Mouse (Mus musculus): Measurements from ENCODE around the gene Islr. TPM values are rescaled to one million over a fixed set of nuclear protein-coding genes. Genes with fewer than 3 reads are reported as not detected.

The Islr gene
- polyA plus RNA-seq, 1 experiment from 2014 or later = 13.5 TPM

DNA sequence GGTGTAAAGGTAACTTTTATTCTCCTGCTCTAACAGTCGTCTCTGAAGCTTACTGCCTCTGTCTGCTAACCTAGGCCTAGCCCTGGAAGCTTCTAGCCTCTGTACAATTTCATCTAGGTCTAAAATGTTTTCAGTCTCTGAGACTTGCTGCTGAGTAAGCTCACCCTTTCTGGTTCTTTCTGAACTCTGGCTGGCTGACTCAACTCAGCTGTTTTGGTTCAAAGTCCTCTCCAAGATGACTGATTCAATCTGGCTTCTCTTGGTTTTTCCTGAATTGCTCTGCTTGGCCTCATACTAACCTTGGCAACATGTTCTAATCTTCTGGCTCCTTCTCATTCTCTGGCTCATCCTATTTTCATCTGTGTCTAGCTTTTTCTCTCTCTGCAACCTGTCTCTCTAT, 38.3 kb downstream of the Islr start:
- WGBS = 88% methylated on average over 1 of the region's 1 CpGs
- Histone ChIP-seq H3K9ac (ENCODE audit: low read length) (no peak overlapping the region), H3K4me2 (ENCODE audit: low read length) (no peak overlapping the region), H3K27me3 (replicated peaks; ENCODE audit: control insufficient read depth, insufficient read depth, low read length) (no peaks in the 10 kb centered on the region), H3K36me3 (ENCODE audit: control insufficient read depth, insufficient read depth, low read length) (no peaks in the 10 kb centered on the region), H3K9me3 (replicated peaks; ENCODE audit: control insufficient read depth, low read length) (no peaks in the 10 kb centered on the region), H3K27ac (ENCODE audit: low read depth, low read length) (no peak overlapping the region), H3K4me1 (ENCODE audit: control insufficient read depth, insufficient read depth, low read length) (0 out of 2 replicates have a peak, but pooled peaks cover 2% of the 10 kb centered on the region), H3K4me3 (ENCODE audit: low read depth, low read length) (no peak overlapping the region)
- ATAC-seq = no peak
- no peak for DNase-seq (ENCODE audit: low spot score)

DNA sequence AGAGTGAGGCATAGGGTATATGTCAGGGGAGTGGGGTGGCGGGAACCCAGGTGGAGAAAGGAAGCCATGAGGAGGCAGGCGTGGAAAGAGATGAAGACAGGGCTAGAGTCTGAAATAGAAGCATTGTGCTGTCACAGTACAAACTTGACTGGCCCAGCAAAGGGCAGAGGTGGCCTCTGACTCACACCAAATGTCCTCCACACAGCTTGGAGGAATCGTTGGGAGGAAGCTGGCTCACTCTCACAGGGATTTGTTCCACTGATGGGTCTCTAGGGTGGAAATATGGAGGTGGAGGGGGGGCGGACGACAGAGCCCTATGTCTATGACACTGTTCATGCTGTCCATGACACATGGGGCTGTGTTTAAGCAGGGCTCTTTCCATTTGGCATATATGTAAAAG, 41.0 kb downstream of the Islr start:
- no peaks in the 10 kb centered on the region for H3K36me3 ChIP-seq (ENCODE audit: control insufficient read depth, insufficient read depth, low read length)
- ATAC-seq (no peak), DNase-seq (ENCODE audit: low spot score) (no peak)
- WGBS = 80% methylated on average over 5 of the region's 5 CpGs
- H3K4me1 ChIP-seq (ENCODE audit: control insufficient read depth, insufficient read depth, low read length) = peaks cover 9% of the 10 kb centered on the region
- H3K4me2 ChIP-seq (ENCODE audit: low read length) = no peak overlapping the region
- no peak overlapping the region for H3K4me3 ChIP-seq (ENCODE audit: low read depth, low read length)
- no peaks in the 10 kb centered on the region for H3K27me3 ChIP-seq (replicated peaks; ENCODE audit: control insufficient read depth, insufficient read depth, low read length)
- H3K9ac ChIP-seq (ENCODE audit: low read length) = no peak overlapping the region
- H3K9me3 ChIP-seq (replicated peaks; ENCODE audit: control insufficient read depth, low read length) = no peaks in the 10 kb centered on the region
- no peak overlapping the region for H3K27ac ChIP-seq (ENCODE audit: low read depth, low read length)

DNA sequence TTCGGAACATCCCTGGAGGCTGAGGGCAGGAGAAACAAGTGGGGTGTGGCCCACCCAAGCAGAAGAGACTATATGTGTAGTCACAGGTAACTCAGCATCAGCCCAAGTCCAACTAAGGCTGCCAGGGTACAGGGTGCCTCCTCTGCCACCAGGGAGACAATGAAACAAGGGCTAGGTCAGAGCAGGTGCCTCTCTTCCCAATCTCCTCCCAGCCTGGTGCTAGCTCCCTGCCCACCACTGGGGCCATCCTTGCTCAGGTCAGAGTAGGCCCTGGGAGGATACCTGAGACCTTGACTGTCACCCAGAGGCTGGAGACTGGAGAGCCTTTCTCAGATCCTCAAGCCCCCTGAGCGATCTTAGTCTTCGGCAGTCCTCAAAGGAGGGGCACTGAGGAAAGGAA, 41.9 kb downstream of the Islr start:
- no peaks in the 10 kb centered on the region for H3K36me3 ChIP-seq (ENCODE audit: control insufficient read depth, insufficient read depth, low read length)
- no peak overlapping the region for H3K27ac ChIP-seq (ENCODE audit: low read depth, low read length)
- no peak overlapping the region for H3K9ac ChIP-seq (ENCODE audit: low read length)
- no peaks in the 10 kb centered on the region for H3K27me3 ChIP-seq (replicated peaks; ENCODE audit: control insufficient read depth, insufficient read depth, low read length)
- DNase-seq (ENCODE audit: low spot score) (no peak), ATAC-seq (no peak)
- no peaks in the 10 kb centered on the region for H3K9me3 ChIP-seq (replicated peaks; ENCODE audit: control insufficient read depth, low read length)
- peaks cover 9% of the 10 kb centered on the region for H3K4me1 ChIP-seq (ENCODE audit: control insufficient read depth, insufficient read depth, low read length)
- H3K4me2 ChIP-seq (ENCODE audit: low read length) = no peak overlapping the region
- H3K4me3 ChIP-seq (ENCODE audit: low read depth, low read length) = no peak overlapping the region
- 94% methylated on average over 3 of the region's 3 CpGs for WGBS

DNA sequence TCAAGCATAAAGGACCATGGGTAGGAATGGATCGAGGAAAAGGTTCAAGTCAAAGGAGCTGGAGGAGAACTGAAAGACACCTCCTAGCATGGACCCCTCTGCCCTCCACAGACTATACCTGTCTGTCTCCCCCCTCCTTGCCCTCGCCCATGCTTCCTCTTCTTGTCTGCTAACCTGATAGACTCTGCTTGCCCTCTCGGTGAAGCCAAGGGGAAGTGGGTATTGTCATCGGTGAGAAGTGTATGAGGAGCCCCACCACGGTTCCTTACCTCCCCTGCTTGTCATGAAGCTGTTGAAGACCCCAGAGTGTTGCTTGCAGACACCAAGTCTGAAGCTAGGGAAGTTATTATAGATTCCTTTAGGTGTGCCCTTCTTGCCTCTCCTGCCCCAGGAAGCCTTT, 43.8 kb downstream of the Islr start:
- Histone ChIP-seq H3K27ac (ENCODE audit: low read depth, low read length) (no peak overlapping the region), H3K4me2 (ENCODE audit: low read length) (no peak overlapping the region), H3K27me3 (replicated peaks; ENCODE audit: control insufficient read depth, insufficient read depth, low read length) (no peaks in the 10 kb centered on the region), H3K4me3 (ENCODE audit: low read depth, low read length) (no peak overlapping the region), H3K4me1 (ENCODE audit: control insufficient read depth, insufficient read depth, low read length) (peaks cover 11% of the 10 kb centered on the region), H3K36me3 (ENCODE audit: control insufficient read depth, insufficient read depth, low read length) (no peaks in the 10 kb centered on the region), H3K9ac (ENCODE audit: low read length) (no peak overlapping the region), H3K9me3 (replicated peaks; ENCODE audit: control insufficient read depth, low read length) (no peaks in the 10 kb centered on the region)
- DNase-seq (ENCODE audit: low spot score) (no peak), ATAC-seq (no peak)
- 82% methylated on average over 5 of the region's 5 CpGs for WGBS

DNA sequence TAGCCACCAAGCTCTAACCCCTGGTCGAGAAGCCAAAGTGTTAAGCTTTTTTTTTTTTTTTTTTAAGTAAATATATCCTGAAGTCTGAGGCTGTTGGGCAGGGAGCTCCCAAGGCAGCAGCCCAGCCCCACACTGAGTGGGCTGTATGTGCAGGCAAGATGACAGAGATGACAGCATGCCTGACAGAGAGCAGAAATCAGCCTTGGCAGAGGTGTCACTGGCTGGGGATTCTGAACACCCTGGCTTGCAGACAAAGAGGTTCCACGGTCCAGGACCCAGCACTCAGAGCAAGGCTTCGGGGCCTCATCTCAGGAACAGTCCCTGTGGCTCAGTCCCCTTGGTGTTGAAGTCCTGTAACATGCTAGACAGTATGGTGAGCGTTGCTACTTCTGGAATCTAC, 44.3 kb downstream of the Islr start:
- Histone ChIP-seq H3K36me3 (ENCODE audit: control insufficient read depth, insufficient read depth, low read length) (no peaks in the 10 kb centered on the region), H3K27me3 (replicated peaks; ENCODE audit: control insufficient read depth, insufficient read depth, low read length) (no peaks in the 10 kb centered on the region), H3K4me1 (ENCODE audit: control insufficient read depth, insufficient read depth, low read length) (peaks cover 16% of the 10 kb centered on the region), H3K9me3 (replicated peaks; ENCODE audit: control insufficient read depth, low read length) (no peaks in the 10 kb centered on the region), H3K27ac (ENCODE audit: low read depth, low read length) (no peak overlapping the region), H3K4me2 (ENCODE audit: low read length) (no peak overlapping the region), H3K4me3 (ENCODE audit: low read depth, low read length) (no peak overlapping the region), H3K9ac (ENCODE audit: low read length) (no peak overlapping the region)
- no peak for DNase-seq (ENCODE audit: low spot score)
- ATAC-seq = no peak
- WGBS = 76% methylated on average over 4 of the region's 4 CpGs

DNA sequence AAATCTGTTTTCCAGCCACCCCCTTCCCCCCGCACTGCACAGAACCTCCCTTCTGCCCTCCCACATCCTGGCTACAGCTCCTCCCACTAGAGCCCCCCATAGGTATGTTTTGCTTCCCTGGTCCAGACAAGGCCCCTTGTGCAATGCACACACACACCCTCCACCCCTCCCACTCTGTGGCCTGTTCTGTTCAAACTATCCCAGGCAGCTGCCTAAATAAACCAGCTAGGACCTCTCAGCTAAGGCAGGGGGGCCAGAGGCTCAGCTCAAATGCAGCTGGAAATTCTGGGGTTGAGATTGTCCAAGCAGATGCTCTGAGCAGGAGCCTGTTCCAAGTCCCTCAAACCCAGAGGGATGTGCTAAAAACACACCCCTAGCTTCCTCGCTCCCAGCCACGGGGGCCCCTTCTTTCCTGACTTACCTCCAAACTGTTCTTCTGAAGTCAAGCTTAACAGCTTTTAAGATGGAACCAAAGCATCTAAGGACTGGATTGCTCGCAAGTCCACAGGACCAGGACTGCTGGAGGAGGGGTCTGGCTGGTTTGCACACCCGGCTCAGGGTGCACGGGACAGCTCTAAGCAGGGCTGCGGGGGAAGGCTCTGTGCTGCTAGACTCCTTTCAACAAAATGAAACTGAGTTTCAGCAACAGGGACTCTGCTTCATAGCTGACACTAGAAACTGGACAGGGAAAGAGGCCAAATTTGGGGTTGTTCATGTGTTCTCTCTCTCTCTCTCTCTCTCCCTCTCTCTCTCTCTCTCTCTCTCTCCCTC, 45.4 kb downstream of the Islr start:
- DNase-seq (ENCODE audit: low spot score) (no peak), ATAC-seq (no peak)
- peaks cover 16% of the 10 kb centered on the region for H3K4me1 ChIP-seq (ENCODE audit: control insufficient read depth, insufficient read depth, low read length)
- H3K4me3 ChIP-seq (ENCODE audit: low read depth, low read length) = no peak overlapping the region
- H3K9ac ChIP-seq (ENCODE audit: low read length) = 0 out of 2 replicates have a peak overlapping the region, but pooled peaks have one; percentile 0
- no peaks in the 10 kb centered on the region for H3K9me3 ChIP-seq (replicated peaks; ENCODE audit: control insufficient read depth, low read length)
- H3K27me3 ChIP-seq (replicated peaks; ENCODE audit: control insufficient read depth, insufficient read depth, low read length) = no peaks in the 10 kb centered on the region
- 44% methylated on average over 7 of the region's 7 CpGs for WGBS
- no peaks in the 10 kb centered on the region for H3K36me3 ChIP-seq (ENCODE audit: control insufficient read depth, insufficient read depth, low read length)
- H3K4me2 ChIP-seq (ENCODE audit: low read length) = no peak overlapping the region
- H3K27ac ChIP-seq (ENCODE audit: low read depth, low read length) = peak overlapping the region; percentile 1; the same call in 1 of the 2 replicates

DNA sequence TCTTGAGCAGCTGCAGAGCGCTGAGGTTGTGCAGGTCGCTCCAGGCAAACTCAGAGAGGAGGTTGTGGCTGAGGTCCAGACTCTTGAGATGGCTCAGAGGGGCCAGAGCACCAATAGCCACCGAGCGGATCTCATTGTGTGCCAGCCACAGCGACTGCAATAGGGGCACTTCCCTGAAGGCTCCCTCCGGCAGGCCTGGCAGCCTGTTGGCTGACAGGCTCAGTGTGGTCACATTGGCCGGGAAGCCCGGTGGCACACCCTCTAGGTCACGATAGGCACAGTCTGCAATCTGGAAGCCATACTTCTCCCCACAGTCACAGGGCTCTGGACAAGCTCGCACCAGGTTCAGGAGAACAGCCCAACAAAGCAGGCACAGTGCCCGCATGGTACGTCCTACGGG, 46.3 kb downstream of the Islr start:
- no peak overlapping the region for H3K9ac ChIP-seq (ENCODE audit: low read length)
- H3K27ac ChIP-seq (ENCODE audit: low read depth, low read length) = peak overlapping the region; percentile 1; the same call in 1 of the 2 replicates
- peaks cover 16% of the 10 kb centered on the region for H3K4me1 ChIP-seq (ENCODE audit: control insufficient read depth, insufficient read depth, low read length)
- no peak overlapping the region for H3K4me2 ChIP-seq (ENCODE audit: low read length)
- ATAC-seq (no peak), DNase-seq (ENCODE audit: low spot score) (no peak)
- 85% methylated on average over 13 of the region's 13 CpGs for WGBS
- no peak overlapping the region for H3K4me3 ChIP-seq (ENCODE audit: low read depth, low read length)
- no peaks in the 10 kb centered on the region for H3K36me3 ChIP-seq (ENCODE audit: control insufficient read depth, insufficient read depth, low read length)
- H3K27me3 ChIP-seq (replicated peaks; ENCODE audit: control insufficient read depth, insufficient read depth, low read length) = no peaks in the 10 kb centered on the region
- H3K9me3 ChIP-seq (replicated peaks; ENCODE audit: control insufficient read depth, low read length) = no peaks in the 10 kb centered on the region

DNA sequence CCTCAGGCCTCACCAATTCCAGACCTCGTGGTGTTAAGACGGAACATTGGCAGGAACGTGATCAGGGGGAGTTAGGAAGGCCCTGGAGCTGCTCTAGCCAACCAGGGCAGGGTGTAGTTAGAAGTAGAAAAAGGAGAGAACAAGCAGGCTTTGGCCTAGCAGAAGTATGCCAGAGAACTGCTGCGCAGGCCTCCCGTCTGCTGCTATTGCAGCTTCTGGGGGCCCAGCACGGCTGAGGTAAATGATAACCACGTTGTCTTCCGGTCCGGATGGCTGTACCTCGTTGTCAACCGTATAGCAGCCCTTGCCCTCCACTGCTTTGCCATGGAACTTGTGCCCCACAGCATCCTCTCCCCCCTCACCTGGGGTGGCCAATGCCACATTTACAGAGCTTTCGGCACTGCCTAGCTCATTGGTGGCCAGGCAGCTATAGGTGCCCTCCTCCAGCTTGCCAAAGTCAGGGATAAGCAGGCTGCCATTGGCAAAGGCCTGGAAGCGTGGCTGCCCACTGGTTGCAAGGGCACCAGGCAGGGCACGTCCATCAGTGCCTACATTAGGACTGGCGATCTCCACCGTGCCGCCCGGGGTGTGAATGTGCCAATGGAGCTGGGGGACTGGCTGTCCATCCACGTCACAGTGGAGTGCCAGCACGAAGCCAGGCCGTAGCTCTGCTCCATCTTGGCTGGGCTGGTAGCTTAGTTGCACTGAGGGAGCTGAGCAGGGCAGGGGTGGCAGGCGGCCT, 47.1 kb downstream of the Islr start:
- 91% methylated on average over 22 of the region's 22 CpGs for WGBS

DNA sequence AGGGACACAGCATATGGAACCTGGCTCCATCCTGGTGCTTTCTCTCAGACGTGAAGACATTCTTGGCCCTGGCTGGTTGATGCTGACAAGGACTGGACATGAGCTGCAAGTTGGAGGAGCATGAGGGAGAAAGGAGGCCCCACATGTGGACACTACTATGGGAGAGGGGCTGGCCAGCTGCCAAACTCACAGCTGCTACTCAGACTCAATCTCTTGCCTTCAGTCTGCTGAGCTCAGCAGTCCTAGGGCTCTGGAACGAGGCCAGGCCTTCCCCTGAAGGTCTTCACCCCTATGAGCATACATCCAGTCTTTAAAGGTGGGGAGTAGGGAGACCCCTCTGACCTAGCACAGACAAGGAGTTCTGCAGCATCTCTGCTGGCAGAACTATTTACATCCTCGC, 48.7 kb downstream of the Islr start:
- H3K27me3 ChIP-seq (replicated peaks; ENCODE audit: control insufficient read depth, insufficient read depth, low read length) = no peaks in the 10 kb centered on the region
- no peak overlapping the region for H3K27ac ChIP-seq (ENCODE audit: low read depth, low read length)
- no peak overlapping the region for H3K4me2 ChIP-seq (ENCODE audit: low read length)
- no peaks in the 10 kb centered on the region for H3K36me3 ChIP-seq (ENCODE audit: control insufficient read depth, insufficient read depth, low read length)
- no peaks in the 10 kb centered on the region for H3K9me3 ChIP-seq (replicated peaks; ENCODE audit: control insufficient read depth, low read length)
- no peak overlapping the region for H3K9ac ChIP-seq (ENCODE audit: low read length)
- WGBS = 62% methylated on average over 3 of the region's 3 CpGs
- peaks cover 16% of the 10 kb centered on the region for H3K4me1 ChIP-seq (ENCODE audit: control insufficient read depth, insufficient read depth, low read length)
- peak; percentile 71 for ATAC-seq
- DNase-seq (ENCODE audit: low spot score) = peak; percentile 80
- no peak overlapping the region for H3K4me3 ChIP-seq (ENCODE audit: low read depth, low read length)

More for the DNA sequence above, 47.1 kb downstream of the Islr start:
- H3K9me3 ChIP-seq (replicated peaks; ENCODE audit: control insufficient read depth, low read length) = no peaks in the 10 kb centered on the region
- no peak for ATAC-seq
- H3K36me3 ChIP-seq (ENCODE audit: control insufficient read depth, insufficient read depth, low read length) = no peaks in the 10 kb centered on the region
- DNase-seq (ENCODE audit: low spot score) = no peak
- no peaks in the 10 kb centered on the region for H3K27me3 ChIP-seq (replicated peaks; ENCODE audit: control insufficient read depth, insufficient read depth, low read length)
- H3K27ac ChIP-seq (ENCODE audit: low read depth, low read length) = no peak overlapping the region
- H3K9ac ChIP-seq (ENCODE audit: low read length) = no peak overlapping the region
- H3K4me2 ChIP-seq (ENCODE audit: low read length) = no peak overlapping the region
- peaks cover 16% of the 10 kb centered on the region for H3K4me1 ChIP-seq (ENCODE audit: control insufficient read depth, insufficient read depth, low read length)
- H3K4me3 ChIP-seq (ENCODE audit: low read depth, low read length) = no peak overlapping the region
